Mouse (Mus musculus): ENCODE results near the gene Mipol1. TPM values are rescaled to one million over a fixed set of nuclear protein-coding genes. Genes with fewer than 3 reads are reported as not detected.

The Mipol1 gene
- total and polyA plus RNA-seq, 2 experiments: 0.77 to 6.7 TPM

- Histone ChIP-seq H3K27me3 (ENCODE audit: control insufficient read depth, insufficient read depth, low read length) (no peaks in the 10 kb centered on the region), H3K4me3 (ENCODE audit: insufficient read depth, low read depth, low read length) (no peak overlapping the region), H3K9ac (ENCODE audit: low read depth, low read length) (no peak overlapping the region), H3K36me3 (ENCODE audit: control insufficient read depth, insufficient read depth, low read length) (no peaks in the 10 kb centered on the region), H3K4me1 (ENCODE audit: control insufficient read depth, insufficient read depth, low read length) (no peaks in the 10 kb centered on the region), H3K79me2 (ENCODE audit: control insufficient read depth, insufficient read depth, low read length) (no peaks in the 10 kb centered on the region), H3K27ac (replicated peaks; ENCODE audit: insufficient read depth, low read depth, low read length) (no peak overlapping the region)
- no peak for TF ChIP-seq POLR2A (IDR thresholded peaks at IDR 0.05; ENCODE audit: extremely low read depth, insufficient read depth, low read length)
- WGBS: 95% methylated on average over 1 of the region's 1 CpGs
- no peak for DNase-seq (ENCODE audit: extremely low read depth, low read depth, low spot score)
Observed at GRCm38 (mm10) chr12:57307748-57308147, 77.5 kb downstream of the Mipol1 start.

- H3K27me3 ChIP-seq (ENCODE audit: control insufficient read depth, insufficient read depth, low read length): peaks cover 2% of the 10 kb centered on the region; the same call in 1 of the 2 replicates
- no peak for TF ChIP-seq POLR2A (IDR thresholded peaks at IDR 0.05; ENCODE audit: extremely low read depth, insufficient read depth, low read length)
- no peak overlapping the region for H3K9ac ChIP-seq (ENCODE audit: low read depth, low read length)
- no peak for DNase-seq (ENCODE audit: extremely low read depth, low read depth, low spot score)
- H3K36me3 ChIP-seq (ENCODE audit: control insufficient read depth, insufficient read depth, low read length): 0 out of 2 replicates have a peak, but pooled peaks cover 1% of the 10 kb centered on the region
- no peaks in the 10 kb centered on the region for H3K79me2 ChIP-seq (ENCODE audit: control insufficient read depth, insufficient read depth, low read length)
- WGBS: 77% methylated on average over 1 of the region's 1 CpGs
- H3K4me3 ChIP-seq (ENCODE audit: insufficient read depth, low read depth, low read length): no peak overlapping the region
- H3K27ac ChIP-seq (replicated peaks; ENCODE audit: insufficient read depth, low read depth, low read length): no peak overlapping the region
- no peaks in the 10 kb centered on the region for H3K4me1 ChIP-seq (ENCODE audit: control insufficient read depth, insufficient read depth, low read length)
Observed at GRCm38 (mm10) chr12:57339053-57339452, 108.8 kb downstream of the Mipol1 start.

- Histone ChIP-seq H3K4me3 (ENCODE audit: insufficient read depth, low read depth, low read length) (no peak overlapping the region), H3K27ac (replicated peaks; ENCODE audit: insufficient read depth, low read depth, low read length) (no peak overlapping the region), H3K36me3 (ENCODE audit: control insufficient read depth, insufficient read depth, low read length) (0 out of 2 replicates have a peak, but pooled peaks cover 1% of the 10 kb centered on the region), H3K27me3 (ENCODE audit: control insufficient read depth, insufficient read depth, low read length) (peaks cover 2% of the 10 kb centered on the region; the same call in 1 of the 2 replicates), H3K79me2 (ENCODE audit: control insufficient read depth, insufficient read depth, low read length) (no peaks in the 10 kb centered on the region), H3K9ac (ENCODE audit: low read depth, low read length) (no peak overlapping the region), H3K4me1 (ENCODE audit: control insufficient read depth, insufficient read depth, low read length) (no peaks in the 10 kb centered on the region)
- no peak for DNase-seq (ENCODE audit: extremely low read depth, low read depth, low spot score)
- no peak for TF ChIP-seq CTCF (IDR thresholded peaks at IDR 0.05; ENCODE audit: low read depth, low read length)
- TF ChIP-seq POLR2A (IDR thresholded peaks at IDR 0.05; ENCODE audit: extremely low read depth, insufficient read depth, low read length): no peak
- WGBS: 92% methylated on average over 2 of the region's 2 CpGs
Observed at GRCm38 (mm10) chr12:57340111-57340510, 109.9 kb downstream of the Mipol1 start.

- Histone ChIP-seq H3K4me1 (ENCODE audit: control insufficient read depth, insufficient read depth, low read length) (no peaks in the 10 kb centered on the region), H3K79me2 (ENCODE audit: control insufficient read depth, insufficient read depth, low read length) (no peaks in the 10 kb centered on the region), H3K27me3 (ENCODE audit: control insufficient read depth, insufficient read depth, low read length) (no peaks in the 10 kb centered on the region), H3K36me3 (ENCODE audit: control insufficient read depth, insufficient read depth, low read length) (no peaks in the 10 kb centered on the region), H3K4me3 (ENCODE audit: insufficient read depth, low read depth, low read length) (no peak overlapping the region), H3K27ac (replicated peaks; ENCODE audit: insufficient read depth, low read depth, low read length) (no peak overlapping the region), H3K9ac (ENCODE audit: low read depth, low read length) (no peak overlapping the region)
- WGBS: 88% methylated on average over 2 of the region's 2 CpGs
- DNase-seq (ENCODE audit: extremely low read depth, low read depth, low spot score): no peak
- TF ChIP-seq POLR2A (IDR thresholded peaks at IDR 0.05; ENCODE audit: extremely low read depth, insufficient read depth, low read length) (no peak), CTCF (IDR thresholded peaks at IDR 0.05; ENCODE audit: low read depth, low read length) (no peak)
Observed at GRCm38 (mm10) chr12:57362732-57363131, 132.5 kb downstream of the Mipol1 start.

- no peak overlapping the region for H3K4me3 ChIP-seq (ENCODE audit: insufficient read depth, low read depth, low read length)
- no peak for DNase-seq (ENCODE audit: extremely low read depth, low read depth, low spot score)
- no peaks in the 10 kb centered on the region for H3K27me3 ChIP-seq (ENCODE audit: control insufficient read depth, insufficient read depth, low read length)
- no peaks in the 10 kb centered on the region for H3K79me2 ChIP-seq (ENCODE audit: control insufficient read depth, insufficient read depth, low read length)
- no peaks in the 10 kb centered on the region; the same call in 1 of the 2 replicates for H3K4me1 ChIP-seq (ENCODE audit: control insufficient read depth, insufficient read depth, low read length)
- no peaks in the 10 kb centered on the region for H3K36me3 ChIP-seq (ENCODE audit: control insufficient read depth, insufficient read depth, low read length)
- no peak overlapping the region for H3K9ac ChIP-seq (ENCODE audit: low read depth, low read length)
- H3K27ac ChIP-seq (replicated peaks; ENCODE audit: insufficient read depth, low read depth, low read length): no peak overlapping the region
- 73% methylated on average over 7 of the region's 7 CpGs for WGBS
- TF ChIP-seq CTCF (IDR thresholded peaks at IDR 0.05; ENCODE audit: low read depth, low read length): no peak
- no peak for TF ChIP-seq POLR2A (IDR thresholded peaks at IDR 0.05; ENCODE audit: extremely low read depth, insufficient read depth, low read length)
Observed at GRCm38 (mm10) chr12:57364027-57364426, 133.8 kb downstream of the Mipol1 start.

GRCm38 (mm10) chr12:57371790-57372547, 141.7 kb downstream of the Mipol1 start:
- Histone ChIP-seq H3K9ac (ENCODE audit: low read depth, low read length) (no peak overlapping the region), H3K4me3 (ENCODE audit: insufficient read depth, low read depth, low read length) (no peak overlapping the region), H3K27me3 (ENCODE audit: control insufficient read depth, insufficient read depth, low read length) (no peaks in the 10 kb centered on the region), H3K4me1 (ENCODE audit: control insufficient read depth, insufficient read depth, low read length) (no peaks in the 10 kb centered on the region; the same call in 1 of the 2 replicates), H3K79me2 (ENCODE audit: control insufficient read depth, insufficient read depth, low read length) (no peaks in the 10 kb centered on the region), H3K27ac (replicated peaks; ENCODE audit: insufficient read depth, low read depth, low read length) (no peak overlapping the region), H3K36me3 (ENCODE audit: control insufficient read depth, insufficient read depth, low read length) (no peaks in the 10 kb centered on the region)
- no peak for TF ChIP-seq CTCF (IDR thresholded peaks at IDR 0.05; ENCODE audit: low read depth, low read length)
- TF ChIP-seq POLR2A (IDR thresholded peaks at IDR 0.05; ENCODE audit: extremely low read depth, insufficient read depth, low read length): no peak
- no peak for DNase-seq (ENCODE audit: extremely low read depth, low read depth, low spot score)
- WGBS: 97% methylated on average over 3 of the region's 3 CpGs
